Mouse (Mus musculus): ENCODE measurements at regions not wholly inside any gene's neighbourhood (a gene's known extent, or its start where the extent isn't known, plus 50 kb on each side); places are given as distances from the start of the nearest gene placed in this dataset.

GRCm38 (mm10) chr4:153263216-153263805 is 219.3 kb downstream of the Ajap1 start:
- no peaks in the 10 kb centered on the region for H3K36me3 ChIP-seq (ENCODE audit: control insufficient read depth, insufficient read depth, low read length, poor library complexity, severe bottlenecking)
- H3K27me3 ChIP-seq (ENCODE audit: control insufficient read depth, insufficient read depth, low read length, poor library complexity, severe bottlenecking): no peaks in the 10 kb centered on the region
- no peak for DNase-seq (ENCODE audit: low read depth, low spot score)

GRCm38 (mm10) chr4:153260941-153261557 is 221.6 kb downstream of the Ajap1 start:
- no peak for DNase-seq (ENCODE audit: low read depth, low spot score)
- Histone ChIP-seq H3K27me3 (ENCODE audit: control insufficient read depth, insufficient read depth, low read length, poor library complexity, severe bottlenecking) (no peaks in the 10 kb centered on the region), H3K36me3 (ENCODE audit: control insufficient read depth, insufficient read depth, low read length, poor library complexity, severe bottlenecking) (no peaks in the 10 kb centered on the region)

- DNase-seq (ENCODE audit: low read depth, low spot score): no peak
- Histone ChIP-seq H3K27me3 (ENCODE audit: control insufficient read depth, insufficient read depth, low read length, poor library complexity, severe bottlenecking) (no peaks in the 10 kb centered on the region), H3K36me3 (ENCODE audit: control insufficient read depth, insufficient read depth, low read length, poor library complexity, severe bottlenecking) (no peaks in the 10 kb centered on the region)
Measured at GRCm38 (mm10) chr4:153251943-153252342, 230.7 kb downstream of the Ajap1 start.

- H3K27me3 ChIP-seq (ENCODE audit: control insufficient read depth, insufficient read depth, low read length, poor library complexity, severe bottlenecking): no peaks in the 10 kb centered on the region
- no peaks in the 10 kb centered on the region for H3K36me3 ChIP-seq (ENCODE audit: control insufficient read depth, insufficient read depth, low read length, poor library complexity, severe bottlenecking)
Measured at GRCm38 (mm10) chr4:153251311-153251710, 231.3 kb downstream of the Ajap1 start.

GRCm38 (mm10) chr4:153236680-153237079 is 245.9 kb downstream of the Ajap1 start:
- no peaks in the 10 kb centered on the region for H3K36me3 ChIP-seq (ENCODE audit: control insufficient read depth, insufficient read depth, low read length, poor library complexity, severe bottlenecking)
- DNase-seq (ENCODE audit: low read depth, low spot score): no peak
- no peaks in the 10 kb centered on the region for H3K27me3 ChIP-seq (ENCODE audit: control insufficient read depth, insufficient read depth, low read length, poor library complexity, severe bottlenecking)

More at GRCm38 (mm10) chr4:153251311-153251710, 231.3 kb downstream of the Ajap1 start:
- DNase-seq (ENCODE audit: low read depth, low spot score): no peak

GRCm38 (mm10) chr4:153233762-153234161 is 248.8 kb downstream of the Ajap1 start:
- no peaks in the 10 kb centered on the region for H3K36me3 ChIP-seq (ENCODE audit: control insufficient read depth, insufficient read depth, low read length, poor library complexity, severe bottlenecking)
- DNase-seq (ENCODE audit: low read depth, low spot score): no peak
- H3K27me3 ChIP-seq (ENCODE audit: control insufficient read depth, insufficient read depth, low read length, poor library complexity, severe bottlenecking): no peaks in the 10 kb centered on the region

GRCm38 (mm10) chr4:153229221-153229620 is 253.4 kb downstream of the Ajap1 start:
- no peaks in the 10 kb centered on the region for H3K27me3 ChIP-seq (ENCODE audit: control insufficient read depth, insufficient read depth, low read length, poor library complexity, severe bottlenecking)
- H3K36me3 ChIP-seq (ENCODE audit: control insufficient read depth, insufficient read depth, low read length, poor library complexity, severe bottlenecking): no peaks in the 10 kb centered on the region
- DNase-seq (ENCODE audit: low read depth, low spot score): no peak

GRCm38 (mm10) chr4:153227680-153228420 is 254.8 kb downstream of the Ajap1 start:
- Histone ChIP-seq H3K36me3 (ENCODE audit: control insufficient read depth, insufficient read depth, low read length, poor library complexity, severe bottlenecking) (no peaks in the 10 kb centered on the region), H3K27me3 (ENCODE audit: control insufficient read depth, insufficient read depth, low read length, poor library complexity, severe bottlenecking) (no peaks in the 10 kb centered on the region)
- DNase-seq (ENCODE audit: low read depth, low spot score): no peak

GRCm38 (mm10) chr4:153224618-153225177 is 257.9 kb downstream of the Ajap1 start:
- H3K27me3 ChIP-seq (ENCODE audit: control insufficient read depth, insufficient read depth, low read length, poor library complexity, severe bottlenecking): no peaks in the 10 kb centered on the region
- no peak for DNase-seq (ENCODE audit: low read depth, low spot score)
- H3K36me3 ChIP-seq (ENCODE audit: control insufficient read depth, insufficient read depth, low read length, poor library complexity, severe bottlenecking): no peaks in the 10 kb centered on the region

- H3K36me3 ChIP-seq (ENCODE audit: control insufficient read depth, insufficient read depth, low read length, poor library complexity, severe bottlenecking): no peaks in the 10 kb centered on the region
- no peaks in the 10 kb centered on the region for H3K27me3 ChIP-seq (ENCODE audit: control insufficient read depth, insufficient read depth, low read length, poor library complexity, severe bottlenecking)
- DNase-seq (ENCODE audit: low read depth, low spot score): no peak
Measured at GRCm38 (mm10) chr4:153223019-153223418, 259.6 kb downstream of the Ajap1 start.

- no peak for DNase-seq (ENCODE audit: low read depth, low spot score)
- no peaks in the 10 kb centered on the region for H3K27me3 ChIP-seq (ENCODE audit: control insufficient read depth, insufficient read depth, low read length, poor library complexity, severe bottlenecking)
- no peaks in the 10 kb centered on the region for H3K36me3 ChIP-seq (ENCODE audit: control insufficient read depth, insufficient read depth, low read length, poor library complexity, severe bottlenecking)
Measured at GRCm38 (mm10) chr4:153220485-153220884, 262.1 kb downstream of the Ajap1 start.

GRCm38 (mm10) chr4:153220074-153220473 is 262.5 kb downstream of the Ajap1 start:
- Histone ChIP-seq H3K36me3 (ENCODE audit: control insufficient read depth, insufficient read depth, low read length, poor library complexity, severe bottlenecking) (no peaks in the 10 kb centered on the region), H3K27me3 (ENCODE audit: control insufficient read depth, insufficient read depth, low read length, poor library complexity, severe bottlenecking) (no peaks in the 10 kb centered on the region)
- DNase-seq (ENCODE audit: low read depth, low spot score): no peak

- no peaks in the 10 kb centered on the region for H3K36me3 ChIP-seq (ENCODE audit: control insufficient read depth, insufficient read depth, low read length, poor library complexity, severe bottlenecking)
- no peak for DNase-seq (ENCODE audit: low read depth, low spot score)
- no peaks in the 10 kb centered on the region for H3K27me3 ChIP-seq (ENCODE audit: control insufficient read depth, insufficient read depth, low read length, poor library complexity, severe bottlenecking)
Measured at GRCm38 (mm10) chr4:153217541-153217980, 265.1 kb downstream of the Ajap1 start.

GRCm38 (mm10) chr4:153212095-153212494 is 270.5 kb downstream of the Ajap1 start:
- no peak for DNase-seq (ENCODE audit: low read depth, low spot score)
- H3K36me3 ChIP-seq (ENCODE audit: control insufficient read depth, insufficient read depth, low read length, poor library complexity, severe bottlenecking): no peaks in the 10 kb centered on the region
- no peaks in the 10 kb centered on the region for H3K27me3 ChIP-seq (ENCODE audit: control insufficient read depth, insufficient read depth, low read length, poor library complexity, severe bottlenecking)

- no peaks in the 10 kb centered on the region for H3K27me3 ChIP-seq (ENCODE audit: control insufficient read depth, insufficient read depth, low read length, poor library complexity, severe bottlenecking)
- DNase-seq (ENCODE audit: low read depth, low spot score): no peak
Measured at GRCm38 (mm10) chr4:153208822-153209221, 273.8 kb downstream of the Ajap1 start.

More at GRCm38 (mm10) chr4:153208822-153209221, 273.8 kb downstream of the Ajap1 start:
- H3K36me3 ChIP-seq (ENCODE audit: control insufficient read depth, insufficient read depth, low read length, poor library complexity, severe bottlenecking): no peaks in the 10 kb centered on the region

Data from splenic B cell, adult 2 months (primary cell).